Mouse (Mus musculus): ENCODE measurements around the gene Tle1.

- TF ChIP-seq POLR2A (IDR thresholded peaks at IDR 0.05; ENCODE audit: borderline replicate concordance, control insufficient read depth, low read depth, low read length) (no peak), CTCF (IDR thresholded peaks at IDR 0.05; ENCODE audit: control insufficient read depth, insufficient read depth, low read length) (no peak)
These were observed 16.2 kb downstream of the Tle1 start for GRCm38 (mm10) chr4:72184476-72184875.

Measured in bone marrow, adult 2 months (tissue).